Mouse (Mus musculus) layer of hippocampus, postnatal 14 days (tissue): ENCODE data around the gene Qser1. TPM values are rescaled to one million over a fixed set of nuclear protein-coding genes. Genes with fewer than 3 reads are reported as not detected.
"Not testable (repeated sequence)": the region's sequence is repeated elsewhere in the genome, so short reads cannot be mapped to it uniquely, and the experiment has no call there.

Experiments
- DNase-seq, 2 experiments: peaks; one replicate each; pipeline ENCODE4 v3.0.0; 2021 to 2022; ENCODE audit warnings: low spot score in 2 of 2, mixed read lengths in 1 of 2
- long read RNA-seq, 2 experiments: library from polyadenylated mRNA; stranded (forward); transcript quantifications; one replicate each; pipeline ENCODE4 v2.0.0; 2021
- total RNA-seq, 2 experiments: library from RNA; stranded (reverse); gene quantifications; 2 replicates each; pipeline ENCODE4 v1.2.3; 2021

Qser1 gene
- 10 to 100 TPM; 12.1 to 13.0 TPM for total RNA-seq
- long read RNA-seq, experiment 1, partial matches to known transcripts, result 0 of 1 reads
- long read RNA-seq, experiment 1, other reads (novel, unspliced or antisense), result 1 of 1 reads
- long read RNA-seq, experiment 2, partial matches to known transcripts, result 1 of 2 reads
- long read RNA-seq, experiment 2, other reads (novel, unspliced or antisense), result 1 of 2 reads

DNA sequence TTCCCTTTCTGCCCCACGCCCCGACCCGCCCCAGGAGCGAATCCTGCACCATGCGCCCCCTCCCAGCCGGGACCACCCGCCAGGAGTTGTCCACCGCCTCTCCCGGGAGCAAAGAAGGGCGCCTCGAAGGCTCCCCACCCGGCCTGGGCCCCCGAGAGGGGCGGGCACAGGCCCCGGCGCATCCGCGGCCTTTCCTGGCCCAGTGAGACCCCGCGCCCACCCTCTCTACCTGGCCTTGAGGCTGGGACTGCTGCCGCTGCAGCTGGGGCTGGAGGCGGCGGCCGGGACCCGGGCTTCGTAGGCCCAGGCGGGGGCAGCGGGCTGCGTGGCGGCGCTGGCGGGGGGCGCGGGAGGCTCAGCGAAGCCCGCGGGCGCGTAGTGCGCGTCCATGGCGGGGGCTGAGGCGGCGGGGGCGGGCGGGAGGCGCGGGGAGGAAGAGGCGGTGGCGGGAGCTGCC, at the start of gene Qser1:
Gene Qser1, minus strand, starts transcription at position 390 of the 457 bp plus-strand sequence.
- DNase-seq, result peak in 1 of 2 experiments; percentile 37

DNA sequence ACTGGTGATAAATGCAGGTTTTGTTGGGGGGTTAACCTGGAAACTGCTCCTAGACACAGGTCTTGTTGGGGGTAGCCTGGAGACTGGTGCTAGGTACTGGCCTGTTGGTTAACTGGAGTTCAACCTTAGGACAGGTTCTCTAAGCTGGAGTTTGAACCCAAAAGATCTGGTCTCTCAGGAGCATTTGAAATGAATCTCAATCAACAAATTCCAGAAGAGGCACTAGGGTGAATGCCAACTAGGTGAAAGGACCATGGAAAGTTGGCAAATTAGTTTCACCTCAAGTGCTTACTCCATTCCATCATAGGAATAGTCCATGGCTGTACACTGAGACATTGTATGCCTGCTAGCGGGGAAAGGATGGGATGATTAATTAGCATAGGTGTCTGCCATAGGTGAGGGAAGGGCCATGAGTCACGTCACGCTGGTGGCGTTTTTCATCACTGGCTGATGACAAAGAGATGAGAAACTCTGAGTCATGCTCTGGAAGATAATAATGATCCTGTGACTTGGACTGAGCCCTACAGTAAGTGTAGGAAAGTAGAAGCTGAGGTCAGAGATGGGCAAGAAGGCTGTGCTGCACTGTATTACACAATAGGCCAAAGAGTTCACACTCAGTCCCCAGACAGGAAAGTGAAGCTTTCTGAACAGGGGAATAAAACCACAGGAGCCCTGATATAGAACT, 47.8 kb upstream of the Qser1 start:
- no peak for DNase-seq

- DNase-seq, result no peak
Observed at GRCm38 (mm10) chr2:104860426-104860825, 43.9 kb upstream of the Qser1 start.

DNA sequence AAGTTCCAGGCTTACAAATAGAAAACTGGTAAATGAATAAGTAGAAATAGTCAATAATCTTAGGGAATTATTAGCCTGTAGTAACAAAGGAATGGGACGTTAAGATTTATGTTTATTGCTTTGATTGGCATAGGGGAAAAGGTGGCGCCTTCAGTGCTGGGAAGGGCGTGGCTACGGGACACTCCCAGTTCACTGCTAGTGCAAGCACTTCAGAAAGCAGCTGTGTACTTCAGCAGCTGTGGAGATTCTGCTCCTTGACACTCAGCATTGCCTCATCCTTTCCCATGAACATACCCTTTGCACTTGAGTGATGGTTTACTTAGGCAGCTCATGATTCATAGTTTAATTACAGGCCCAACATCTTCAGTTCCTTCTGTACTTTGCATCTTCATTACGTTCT, 42.5 kb upstream of the Qser1 start:
- no peak for DNase-seq

DNA sequence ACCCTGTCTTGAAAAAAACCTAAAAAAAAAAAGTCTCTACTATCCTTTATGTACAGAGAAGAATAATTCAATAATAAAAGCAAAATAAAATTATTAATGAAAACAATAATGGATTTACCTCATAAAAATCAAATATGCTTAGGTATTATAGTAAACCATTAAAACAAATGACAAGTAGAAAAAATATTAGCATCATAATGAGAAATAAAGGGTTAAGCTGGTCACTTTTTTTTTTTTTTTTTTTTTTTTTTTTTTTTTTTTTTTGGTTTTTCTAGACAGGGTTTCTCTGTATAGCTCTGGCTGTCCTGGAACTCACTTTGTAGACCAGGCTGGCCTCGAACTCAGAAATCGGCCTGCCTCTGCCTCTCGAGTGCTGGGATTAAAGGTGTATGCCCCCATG, 41.5 kb upstream of the Qser1 start:
- DNase-seq, result not testable (repeated sequence)

DNA sequence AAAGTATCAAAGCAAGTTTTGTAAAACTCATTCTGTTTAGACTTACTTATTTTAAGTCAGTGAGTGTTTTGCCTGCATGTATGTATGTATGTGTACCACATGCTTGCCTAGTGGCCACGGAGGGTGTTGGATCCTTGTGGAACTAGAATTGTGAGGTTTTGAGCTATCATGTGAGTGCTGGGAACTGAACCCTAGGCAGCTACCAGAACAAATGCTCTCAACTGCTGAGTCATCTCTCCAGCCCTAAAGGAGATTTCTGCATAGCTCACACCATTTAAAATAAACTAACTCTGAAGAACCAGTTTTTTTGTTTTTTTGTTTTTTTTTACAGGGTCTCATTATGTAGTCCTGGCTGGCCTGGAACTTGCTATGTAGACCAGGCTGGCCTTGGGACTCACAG, 39.7 kb upstream of the Qser1 start:
- DNase-seq, result no peak

DNA sequence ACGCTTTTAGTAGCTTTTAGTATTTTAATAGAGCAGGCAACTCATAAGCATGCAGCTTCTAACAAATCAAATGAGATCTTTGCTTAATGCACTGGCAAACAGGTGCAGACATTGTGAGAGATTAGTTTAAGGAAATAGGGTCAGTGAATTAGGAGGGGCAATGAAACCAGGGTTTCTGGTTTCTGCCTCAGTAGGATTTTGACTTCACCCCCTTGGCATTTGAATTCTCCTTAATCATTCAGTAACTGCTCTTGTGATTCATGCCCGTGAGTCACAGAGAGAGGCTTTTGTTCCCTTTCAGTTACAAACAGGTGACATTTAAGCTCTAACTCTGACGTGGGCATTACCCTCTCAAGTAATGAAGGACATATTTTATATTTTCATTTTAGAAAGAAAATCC, 39.2 kb upstream of the Qser1 start:
- no peak for DNase-seq

GRCm38 (mm10) chr2:104854836-104855235, 38.3 kb upstream of the Qser1 start:
- no peak for DNase-seq

DNA sequence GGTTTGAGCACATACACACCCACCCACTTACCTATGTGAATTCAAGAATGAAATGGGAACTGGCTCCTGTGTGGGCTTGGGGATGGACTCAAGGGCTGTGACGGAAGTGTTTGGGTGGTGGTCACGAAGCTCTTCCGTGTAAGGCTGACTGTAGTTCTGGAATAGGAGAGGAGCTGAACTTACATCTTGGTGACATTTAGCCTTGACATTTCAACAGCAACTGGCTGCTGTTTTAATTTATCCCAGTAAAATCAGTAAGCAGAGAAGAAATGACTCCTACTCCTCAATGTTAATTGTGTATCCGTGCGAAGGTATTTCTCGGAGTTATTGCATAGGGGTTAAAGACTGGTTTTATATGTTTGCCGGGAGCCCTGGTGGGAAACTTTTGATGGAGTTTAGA, 36.0 kb upstream of the Qser1 start:
- no peak for DNase-seq

DNA sequence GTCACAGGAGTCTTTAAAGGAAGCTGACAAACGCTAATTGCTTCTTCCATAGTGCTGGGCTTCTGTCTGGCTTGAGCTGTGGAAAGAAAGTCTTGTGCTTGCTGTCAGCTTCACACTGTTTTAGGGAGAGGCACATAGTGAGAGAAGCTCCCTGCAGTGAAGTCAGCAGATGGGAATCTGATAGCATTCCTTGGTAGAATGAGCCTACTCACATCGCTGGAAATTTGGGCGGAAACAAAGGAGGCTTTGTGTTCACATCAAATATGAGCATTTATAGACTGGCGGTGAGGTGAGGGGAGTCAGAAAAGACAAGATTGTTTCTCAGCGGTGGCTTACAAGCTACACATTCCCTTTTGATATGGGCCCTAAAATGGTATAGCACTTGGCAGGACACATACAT, 35.1 kb upstream of the Qser1 start:
- DNase-seq, result peak in 1 of 2 experiments; percentile 13

- DNase-seq, result no peak
Observed at GRCm38 (mm10) chr2:104849991-104850359, 33.4 kb upstream of the Qser1 start.

DNA sequence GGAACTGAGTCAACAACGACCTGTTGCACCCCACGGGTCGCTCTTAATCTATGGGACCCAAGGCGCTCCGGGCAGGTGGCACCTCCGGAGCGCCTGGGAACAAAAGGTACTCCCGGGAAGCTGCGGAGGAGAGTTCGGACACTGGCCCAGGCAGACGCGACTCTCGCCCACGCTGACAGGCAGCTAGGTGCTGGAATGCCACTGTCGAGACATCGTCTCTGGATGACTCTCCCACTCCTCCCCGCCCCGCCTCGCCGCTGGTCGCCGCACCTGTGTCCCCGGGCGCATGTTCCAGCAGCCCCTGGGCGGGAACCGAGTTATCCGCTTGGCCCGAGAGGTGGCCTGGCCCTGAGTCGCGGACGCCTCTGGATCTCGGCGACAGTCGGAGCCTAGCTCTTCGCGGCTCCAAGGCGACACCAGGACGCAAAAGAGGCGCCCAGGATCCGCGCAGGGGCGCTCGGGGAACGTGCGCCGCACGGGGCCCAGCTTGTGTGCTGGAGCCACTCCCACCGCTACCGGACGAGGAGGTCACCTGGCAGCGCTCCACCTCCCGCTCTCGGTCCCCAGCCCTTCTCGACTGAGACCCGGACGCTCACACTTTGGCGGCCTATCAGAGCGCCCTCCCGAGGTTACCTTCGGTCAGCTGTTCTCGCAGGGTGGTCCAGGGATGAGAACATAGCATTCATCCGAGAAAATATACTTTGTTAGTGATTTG, 32.9 kb upstream of the Qser1 start, which contains the start of gene Prrg4:
Gene Prrg4, minus strand, starts transcription at position 601 of the 715 bp plus-strand sequence.
- peak in 1 of 2 experiments; percentile 18 for DNase-seq

DNA sequence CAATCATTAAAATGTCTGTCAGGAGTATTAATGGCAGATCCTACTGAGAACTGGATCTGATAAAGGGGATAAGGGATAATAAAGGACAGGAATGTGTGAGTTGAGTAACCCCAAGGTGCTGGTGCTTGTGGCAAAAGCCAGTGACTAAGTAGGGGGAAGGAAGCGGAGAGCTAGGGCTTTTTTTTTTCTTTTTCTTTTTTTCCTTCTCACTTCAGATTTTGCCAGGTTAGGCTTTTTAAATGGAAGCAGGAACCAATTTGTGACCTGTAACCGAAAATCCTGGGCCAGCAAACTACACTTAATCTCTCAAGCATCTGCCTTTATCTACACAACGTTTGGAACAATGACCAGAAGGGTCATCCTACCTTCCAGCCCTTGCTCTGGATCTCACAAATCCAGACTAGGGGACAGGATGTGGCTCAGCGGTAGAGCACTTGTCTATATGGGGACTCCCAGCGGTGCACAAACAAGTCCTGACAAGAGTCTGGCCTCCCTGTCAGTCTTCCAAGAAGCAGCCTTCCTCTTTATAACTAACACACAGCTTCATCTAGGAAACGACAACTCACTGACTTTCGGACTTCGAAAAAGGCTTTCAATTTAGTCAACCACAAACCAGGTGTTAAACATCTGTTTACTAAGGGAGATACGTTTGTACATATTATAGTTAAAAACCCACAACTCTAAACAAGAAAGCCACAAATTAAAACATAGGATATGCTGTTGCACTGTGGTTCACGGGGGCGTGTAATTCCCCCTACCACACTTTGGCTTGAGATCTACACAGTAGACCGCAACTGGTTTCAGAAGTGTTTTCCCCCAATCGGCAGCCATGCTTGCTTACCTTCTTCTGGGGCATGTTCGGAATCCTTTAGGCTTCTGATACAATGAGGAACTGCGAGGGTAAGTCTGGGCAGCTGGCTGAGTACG, 31.9 kb upstream of the Qser1 start:
- DNase-seq, result no peak

GRCm38 (mm10) chr2:104847645-104848044, 31.1 kb upstream of the Qser1 start:
- no peak for DNase-seq

GRCm38 (mm10) chr2:104846638-104847414, 30.3 kb upstream of the Qser1 start:
- no peak for DNase-seq

- DNase-seq, result no peak
Observed at GRCm38 (mm10) chr2:104842559-104842958, 26.0 kb upstream of the Qser1 start.

DNA sequence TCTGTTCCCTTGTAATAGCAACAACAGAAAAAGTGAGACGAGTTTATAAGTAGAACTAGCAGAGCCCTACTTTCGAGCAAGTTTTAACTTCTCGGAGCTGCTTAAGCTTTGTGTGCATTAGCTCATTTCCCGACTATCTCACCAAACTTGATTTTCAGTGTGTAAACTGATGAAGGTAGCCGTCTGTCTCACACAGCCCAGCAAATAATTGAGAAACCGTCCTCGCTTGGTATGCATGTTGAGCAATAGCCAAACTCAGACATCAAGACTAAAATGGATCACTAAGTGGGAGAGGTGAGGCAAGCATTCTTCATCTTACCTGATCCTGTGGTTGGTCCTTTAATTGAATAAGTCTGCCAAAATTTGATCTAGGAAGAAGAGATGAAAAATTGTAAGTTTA, 25.2 kb upstream of the Qser1 start:
- DNase-seq, result no peak

DNA sequence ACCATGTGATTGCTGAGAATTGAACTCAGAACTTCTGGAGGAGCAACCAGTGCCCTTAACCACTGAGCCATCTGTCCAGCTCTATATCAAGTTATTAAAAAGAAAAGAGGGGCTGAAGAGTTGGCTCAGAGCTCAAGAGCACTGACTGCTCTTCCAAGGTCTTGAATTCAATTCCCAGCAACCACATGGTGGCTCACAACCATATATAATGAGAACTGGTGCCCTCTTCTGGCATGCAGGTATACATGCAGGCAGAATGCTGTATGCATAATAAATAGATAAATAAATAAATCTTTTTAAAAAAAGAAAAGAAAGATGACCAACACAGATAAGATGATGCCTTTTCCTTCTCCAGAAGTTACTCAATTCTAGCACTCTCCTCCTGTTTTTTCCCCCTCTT, 24.4 kb upstream of the Qser1 start:
- DNase-seq, result no peak

DNA sequence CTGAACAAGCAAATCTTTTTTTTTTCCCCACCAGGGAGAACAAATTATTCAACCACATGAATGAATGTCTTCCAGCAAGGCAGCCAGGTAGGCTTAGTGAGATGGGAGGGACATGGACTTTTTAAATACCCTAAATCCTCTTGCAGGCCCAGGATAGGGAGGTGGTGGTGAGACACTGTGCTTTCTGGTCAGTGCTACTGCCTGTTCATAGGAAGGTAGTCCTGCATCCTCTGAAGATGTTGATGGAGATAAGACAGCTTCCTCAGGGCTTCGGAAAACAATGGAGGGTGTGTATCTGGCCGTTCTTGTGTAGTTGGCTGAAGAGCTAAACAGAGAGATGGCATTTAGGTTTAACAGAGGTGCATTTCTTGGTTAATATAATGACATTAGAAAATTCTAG, 15.9 kb upstream of the Qser1 start:
- no peak for DNase-seq

DNA sequence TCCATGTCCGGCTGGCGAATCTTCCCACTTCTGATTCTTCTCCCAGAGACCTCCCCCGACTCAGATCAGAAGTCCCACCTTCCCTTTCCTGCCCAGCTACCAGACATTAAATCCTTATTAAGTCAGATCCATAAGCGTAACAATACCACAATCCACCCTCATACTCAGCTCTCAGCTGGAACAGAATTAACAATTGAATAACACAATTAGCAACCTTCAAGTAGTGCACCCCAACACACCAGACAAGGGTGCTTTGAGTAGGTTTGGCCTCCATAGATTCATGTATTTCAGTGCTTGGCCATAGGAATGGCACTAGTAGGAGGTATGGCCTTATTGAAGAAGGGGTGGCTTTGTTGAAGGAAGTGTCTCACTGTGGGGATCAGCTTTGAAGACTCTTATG, 9.6 kb upstream of the Qser1 start:
- DNase-seq, result no peak
